Mouse (Mus musculus) kidney, adult 18-20 months (tissue): ENCODE results near the gene Mpz.
"Not testable (repeated sequence)": the region's sequence is repeated elsewhere in the genome, so short reads cannot be mapped to it uniquely, and the experiment has no call there.

ENCODE experiments used
- DNase-seq: peaks from one replicate; pipeline ENCODE4 v3.0.0; 2021

The Mpz gene

DNA sequence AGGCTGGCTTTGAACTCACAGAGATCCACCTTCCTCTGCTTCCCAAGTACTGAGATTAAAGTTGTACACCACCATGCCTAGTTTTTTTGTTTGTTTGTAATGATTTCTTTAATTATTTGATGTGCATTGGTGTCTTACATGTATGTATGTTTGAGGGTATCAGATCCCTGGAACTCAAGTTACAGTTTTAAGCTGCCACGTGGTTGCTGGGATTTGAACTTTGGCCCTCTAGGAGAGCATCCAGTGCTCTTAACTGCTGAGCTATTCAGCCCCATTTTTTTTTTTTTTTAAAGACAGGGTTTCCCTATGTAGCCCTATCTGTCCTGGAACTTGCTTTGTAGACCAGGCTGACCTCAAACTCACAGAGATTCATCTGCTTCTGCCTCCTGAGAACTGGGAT is 19.5 kb upstream of the Mpz start:
- peak; percentile 18 for DNase-seq

GRCm38 (mm10) chr1:171135600-171135999 is 14.9 kb upstream of the Mpz start:
- no peak for DNase-seq

GRCm38 (mm10) chr1:171137486-171138155 is 12.9 kb upstream of the Mpz start:
- DNase-seq = not testable (repeated sequence)

DNA sequence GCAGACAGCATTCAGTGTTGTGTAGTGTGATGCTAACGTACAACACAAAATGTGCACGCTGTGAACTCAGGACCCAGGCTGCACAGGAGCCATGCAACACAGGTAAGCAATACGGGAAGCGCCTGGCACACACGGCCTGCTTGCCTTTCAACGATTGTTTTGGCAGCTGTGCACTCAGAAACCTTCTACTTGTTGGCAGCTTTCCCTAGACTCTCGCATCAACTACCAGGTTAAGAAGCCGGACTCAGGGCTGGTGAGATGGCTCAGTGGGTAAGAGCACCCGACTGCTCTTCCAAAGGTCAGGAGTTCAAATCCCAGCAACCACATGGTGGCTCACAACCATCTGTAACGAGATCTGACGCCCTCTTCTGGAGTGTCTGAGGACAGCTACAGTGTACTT is 7.5 kb upstream of the Mpz start:
- DNase-seq = peak; percentile 75

GRCm38 (mm10) chr1:171150838-171151391 is 404 bp downstream of the Mpz start:
- DNase-seq = no peak

DNA sequence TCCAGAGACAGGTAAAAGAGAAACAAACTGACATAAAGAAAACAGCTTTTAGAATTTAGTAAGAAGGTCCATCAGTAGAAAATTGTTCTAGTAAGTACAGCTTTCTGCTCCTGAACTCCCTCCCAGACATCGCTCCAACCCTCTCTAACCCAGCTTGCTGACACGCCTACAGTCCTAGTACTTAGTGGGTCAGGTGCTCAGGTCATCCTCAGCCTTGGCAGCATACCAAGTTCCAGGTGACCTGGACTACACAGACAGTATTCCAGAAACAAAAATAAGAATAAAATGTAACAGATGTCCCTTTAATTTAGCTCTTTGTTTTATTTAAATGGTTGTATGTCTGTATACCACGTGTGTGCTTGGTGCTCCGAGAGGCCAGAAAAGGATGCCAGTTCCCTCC is 1.5 kb downstream of the Mpz start:
- DNase-seq = peak; percentile 35

DNA sequence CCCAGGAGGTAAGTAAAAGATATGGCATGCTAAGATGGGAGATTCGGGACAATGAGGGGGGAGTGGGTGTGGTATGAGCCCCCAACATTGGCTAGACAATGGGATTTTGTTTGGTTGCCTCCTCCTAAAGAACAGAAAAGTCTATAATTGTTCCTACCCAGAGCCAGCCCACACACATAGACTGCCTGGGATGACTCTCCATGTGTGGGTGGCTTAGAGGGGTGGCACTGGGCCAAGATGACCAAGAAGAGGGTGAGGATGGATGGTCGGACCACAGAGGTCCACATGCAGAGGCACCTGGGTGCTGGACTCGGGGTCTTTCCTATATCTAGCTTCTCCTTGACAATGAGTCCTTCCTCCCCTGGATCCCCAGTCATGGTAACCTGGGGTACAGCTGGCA is 6.1 kb downstream of the Mpz start:
- DNase-seq = no peak

GRCm38 (mm10) chr1:171157965-171158364 is 7.5 kb downstream of the Mpz start:
- DNase-seq = no peak

DNA sequence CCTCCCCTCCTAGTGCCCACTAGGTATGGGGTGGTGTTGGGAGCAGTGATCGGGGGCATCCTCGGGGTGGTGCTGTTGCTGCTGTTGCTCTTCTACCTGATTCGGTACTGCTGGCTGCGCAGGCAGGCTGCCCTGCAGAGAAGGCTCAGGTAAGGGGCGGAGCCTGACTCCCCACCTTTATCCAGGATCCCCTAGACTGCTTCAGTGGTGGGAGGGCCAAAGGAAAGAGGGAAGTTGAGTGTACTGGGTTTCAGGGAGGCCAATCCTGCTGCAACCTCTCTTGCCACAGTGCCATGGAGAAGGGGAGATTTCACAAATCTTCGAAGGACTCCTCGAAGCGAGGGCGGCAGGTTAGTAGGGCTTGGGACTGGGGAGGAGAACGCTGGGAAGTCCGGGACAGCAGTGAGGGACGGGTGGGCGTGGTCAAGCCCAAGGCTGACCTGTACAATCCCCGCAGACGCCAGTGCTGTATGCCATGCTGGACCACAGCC is 9.0 kb downstream of the Mpz start:
- DNase-seq = peak; percentile 27

DNA sequence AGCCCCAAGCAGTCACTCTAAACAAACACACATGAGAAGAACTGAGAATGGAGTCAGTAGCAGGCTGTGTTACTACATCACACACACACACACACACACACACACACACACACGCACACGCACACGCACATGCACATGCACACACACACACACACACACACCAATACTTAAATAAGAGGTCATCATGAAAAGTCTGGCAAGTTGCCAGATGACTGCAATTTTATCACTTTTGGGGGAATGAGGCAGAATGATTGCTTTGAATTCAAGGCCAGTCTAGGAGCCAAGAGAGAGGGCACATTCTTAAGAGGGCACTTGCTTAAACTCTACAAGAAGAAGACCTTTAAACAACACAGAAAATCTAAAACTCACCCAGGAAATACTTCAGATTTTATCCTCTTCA is 12.0 kb downstream of the Mpz start:
- DNase-seq = no peak

DNA sequence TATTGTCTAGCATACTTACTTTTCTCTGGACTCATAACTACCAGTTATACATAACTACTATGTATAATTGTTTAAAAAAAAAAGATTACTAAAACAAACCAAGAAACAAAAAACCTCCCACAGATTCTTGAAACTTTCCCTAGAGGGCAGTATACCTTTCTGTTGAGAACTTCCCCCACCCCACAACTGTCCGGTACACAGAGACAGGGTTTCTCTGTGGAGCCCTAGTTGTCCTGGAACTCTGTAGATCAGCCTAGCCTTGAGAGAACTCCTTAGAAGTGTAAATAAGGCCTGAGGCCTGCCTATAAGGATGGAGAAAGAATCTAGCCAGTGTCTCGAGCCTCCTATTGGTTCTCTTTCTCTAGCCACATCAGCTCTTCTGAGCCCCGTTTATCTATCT is 13.7 kb downstream of the Mpz start:
- DNase-seq = peak; percentile 10

DNA sequence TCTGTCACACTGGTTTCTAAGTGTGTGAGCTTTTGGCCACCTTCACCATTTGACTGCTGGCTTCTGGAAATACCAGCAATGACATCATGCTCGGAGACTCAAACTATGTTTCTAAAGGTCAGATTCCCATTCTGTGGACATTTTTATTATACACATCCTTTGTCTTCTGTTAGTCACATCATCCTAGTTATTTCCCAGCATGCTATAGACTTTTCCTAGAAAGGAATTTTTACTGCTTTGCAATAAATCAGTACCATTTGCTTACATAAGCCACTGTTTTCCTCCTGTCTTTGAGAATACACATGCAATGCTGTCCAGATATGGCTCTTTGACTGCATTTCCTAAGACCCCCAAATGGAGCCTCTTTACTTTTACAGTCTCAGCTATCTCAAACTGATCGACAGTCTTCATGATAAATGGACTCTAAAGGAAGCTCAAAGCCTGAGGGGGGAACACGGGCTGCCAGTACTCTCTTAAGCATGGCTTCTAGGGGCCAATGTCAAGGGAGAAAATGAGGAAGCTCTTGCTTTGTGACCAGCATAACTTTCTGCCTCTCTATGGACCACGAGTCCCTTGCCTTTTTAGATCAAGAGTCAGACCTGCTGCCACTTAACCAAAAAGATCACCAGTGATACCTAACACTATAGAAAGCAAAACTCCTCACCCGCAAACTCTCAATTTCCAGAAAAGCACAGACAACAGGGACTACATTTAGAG is 15.3 kb downstream of the Mpz start:
- DNase-seq = no peak

DNA sequence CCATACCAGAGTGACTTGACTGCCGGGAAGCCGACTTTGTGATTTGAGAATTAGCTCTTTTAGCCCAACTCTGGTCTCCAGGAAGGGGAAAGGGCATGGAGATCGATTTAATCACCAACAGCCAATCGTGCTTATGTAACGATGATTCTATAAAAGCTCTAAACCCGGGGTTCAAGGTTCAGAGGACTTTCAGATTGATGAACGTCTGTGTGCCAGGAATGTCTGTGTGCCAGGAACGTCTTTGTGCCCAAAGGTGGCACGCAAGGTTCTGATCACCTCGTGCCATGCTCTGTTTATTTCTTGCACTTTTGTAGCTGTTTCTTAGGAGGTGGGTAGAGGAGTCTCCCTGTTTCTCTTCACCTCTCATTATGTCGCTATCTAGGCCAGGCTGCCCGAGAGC is 18.4 kb downstream of the Mpz start:
- DNase-seq = peak; percentile 25

GRCm38 (mm10) chr1:171169913-171170312 is 19.4 kb downstream of the Mpz start:
- DNase-seq = no peak

DNA sequence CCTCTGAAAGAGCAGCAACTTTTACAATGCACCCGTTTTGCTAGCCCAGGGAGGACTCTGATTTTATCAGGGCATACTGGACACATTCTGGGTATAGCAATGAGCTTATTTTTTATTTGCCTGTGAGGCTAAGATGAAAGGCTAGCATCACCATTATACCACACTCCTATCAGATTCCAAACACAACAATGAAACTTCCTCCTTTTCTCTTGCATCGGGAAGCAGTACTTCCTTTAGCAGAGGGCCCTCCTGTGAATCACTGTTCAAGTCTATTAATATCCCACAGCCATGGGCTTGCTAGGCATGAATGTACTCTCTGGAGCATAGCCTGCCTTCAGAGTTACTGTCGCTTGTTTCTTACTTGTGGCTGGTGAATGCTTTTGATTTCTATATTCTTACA is 20.6 kb downstream of the Mpz start:
- no peak for DNase-seq

GRCm38 (mm10) chr1:171172779-171173178 is 22.3 kb downstream of the Mpz start:
- DNase-seq = no peak

GRCm38 (mm10) chr1:171179487-171180171 is 29.1 kb downstream of the Mpz start:
- DNase-seq = no peak

GRCm38 (mm10) chr1:171183025-171183424 is 32.5 kb downstream of the Mpz start:
- no peak for DNase-seq

DNA sequence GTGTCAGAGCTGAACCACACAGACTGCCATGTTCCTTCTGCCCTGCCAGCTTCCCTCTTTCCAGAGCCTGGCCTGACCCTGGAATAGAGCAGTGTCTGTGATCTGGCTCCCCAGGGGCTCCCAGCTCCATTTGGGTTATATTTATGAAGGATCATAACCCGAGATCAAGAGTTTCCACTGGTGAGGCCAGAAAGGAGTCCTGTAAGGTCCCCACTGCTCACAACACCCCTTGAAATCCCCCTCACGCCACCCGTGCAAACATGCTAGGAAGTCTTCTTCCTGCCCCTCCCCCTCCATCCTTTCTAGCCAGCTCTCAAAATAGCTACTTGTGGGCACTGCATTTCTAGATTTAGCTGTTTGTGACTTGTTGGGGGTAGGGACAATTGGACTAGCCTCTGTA is 33.1 kb downstream of the Mpz start:
- no peak for DNase-seq

- no peak for DNase-seq
These were observed 33.8 kb downstream of the Mpz start for GRCm38 (mm10) chr1:171184314-171184713.

DNA sequence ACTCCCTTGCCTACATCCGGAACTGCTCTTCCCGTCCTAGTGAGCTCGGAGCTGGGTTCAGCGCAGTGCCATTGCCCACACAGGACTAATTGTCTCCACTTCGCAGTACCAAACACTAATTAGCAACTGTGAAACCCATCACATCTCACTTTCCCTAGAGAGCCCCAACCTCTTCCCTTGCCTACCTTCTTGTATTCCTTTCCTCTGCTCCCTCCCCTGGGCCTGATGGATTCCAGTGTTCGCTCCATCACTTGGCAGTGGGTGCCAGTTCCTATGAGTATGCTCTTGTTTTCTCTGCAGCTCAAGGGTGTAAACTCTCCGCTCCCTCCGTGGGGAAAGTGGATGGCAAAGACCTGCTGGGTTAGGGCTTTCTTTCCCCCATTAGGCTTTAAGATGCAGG is 35.1 kb downstream of the Mpz start:
- no peak for DNase-seq

DNA sequence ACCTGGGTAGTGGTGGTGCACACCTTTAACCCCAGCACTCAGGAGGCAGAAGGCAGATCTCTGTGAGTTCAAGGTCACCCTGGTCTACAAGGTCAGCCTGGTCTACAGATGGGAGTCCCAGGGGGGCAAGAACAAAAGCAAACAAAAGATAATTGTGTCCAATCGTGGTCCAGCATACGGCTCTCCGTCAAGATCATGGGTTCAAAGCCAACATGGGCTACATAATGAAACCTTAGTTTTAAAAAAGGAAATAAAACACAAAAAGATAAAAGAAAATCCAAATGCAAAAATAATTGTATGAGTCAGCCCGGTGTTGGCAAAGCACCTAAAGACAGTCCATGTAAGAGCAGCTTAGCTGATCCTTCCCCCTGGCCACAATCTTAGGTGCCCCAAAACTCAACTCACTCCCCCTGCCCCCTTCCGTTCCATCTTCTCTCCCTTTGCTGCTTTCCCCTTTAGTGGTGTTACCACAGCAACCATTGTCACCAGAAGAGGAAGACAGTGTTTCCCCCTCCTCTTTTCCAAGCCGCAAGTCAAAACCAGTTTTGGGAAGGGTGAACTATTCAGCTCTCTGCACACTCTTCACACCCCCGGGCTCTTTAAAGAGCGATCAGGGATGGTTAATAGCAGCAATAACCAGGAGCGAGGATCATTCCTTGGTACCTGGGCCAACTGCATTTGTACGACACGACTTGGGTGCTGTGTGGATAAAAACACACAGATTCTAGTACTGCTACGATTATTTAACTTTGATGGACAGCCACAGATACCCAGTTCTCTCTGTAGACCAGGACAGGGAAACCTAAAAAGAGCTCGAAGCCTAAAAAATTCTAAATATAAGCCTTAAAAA is 37.6 kb downstream of the Mpz start:
- no peak for DNase-seq

GRCm38 (mm10) chr1:171189046-171189445 is 38.5 kb downstream of the Mpz start:
- no peak for DNase-seq
